In the genomic region with DNA sequence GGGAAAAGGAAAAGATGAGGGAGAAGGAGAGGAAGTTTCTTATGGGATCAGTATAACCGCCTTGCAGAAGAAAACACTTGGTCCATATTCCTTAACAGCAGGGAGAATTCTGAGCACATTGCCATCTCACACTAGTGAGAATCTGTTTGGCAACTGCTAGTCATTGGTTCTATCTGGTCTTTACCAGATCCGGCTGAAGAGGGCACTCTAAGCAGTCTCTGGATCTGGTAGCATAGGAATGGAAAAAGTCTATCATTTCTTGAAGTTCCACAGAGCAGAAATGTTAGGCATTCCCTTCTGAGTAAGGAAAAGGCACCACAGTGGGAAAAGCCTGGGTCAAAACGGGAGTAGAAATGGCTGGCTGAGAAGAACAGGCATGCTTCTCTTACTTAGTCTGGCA, we compare ENCODE assay signal across 21 mouse cellular contexts.
DNase-seq lines count a peak whose midpoint lies in the region; ATAC-seq and TF ChIP-seq lines count a peak whose summit lies in the region.
"Had no signal": no experiment of that assay in that cellular context is flagged by ENCODE, and none has a peak within 500 bp of the region (broad histone marks: within the 10 kb centered on the region; RNA-seq: fewer than 3 reads in every experiment).

No protein-coding gene starts in this region.

- H3K27me3 ChIP-seq in kidney, postnatal 0 days (ENCODE audit: insufficient read depth, low read length), result no peaks in the 10 kb centered on the region
- no peaks in the 10 kb centered on the region for H3K27me3 ChIP-seq in heart, embryonic 12.5 days (replicated peaks)
- H3K27me3 ChIP-seq: embryonic facial prominence, embryonic 13.5 days; midbrain, embryonic 12.5 days had no signal

- ATAC-seq in kidney, postnatal 0 days (replicated peaks; ENCODE audit: low FRiP score, low read depth), result no peak
- no peak for ATAC-seq in heart, embryonic 12.5 days (ENCODE audit: insufficient number of reproducible peaks, low FRiP score)

- H3K27ac ChIP-seq in kidney, postnatal 0 days, result no peak overlapping the region
- no peak overlapping the region for H3K27ac ChIP-seq in heart, embryonic 12.5 days (ENCODE audit: poor library complexity, severe bottlenecking)
- H3K27ac ChIP-seq: embryonic facial prominence, embryonic 13.5 days; midbrain, embryonic 12.5 days had no signal

- no peaks in the 10 kb centered on the region for H3K4me1 ChIP-seq in kidney, postnatal 0 days (replicated peaks; ENCODE audit: insufficient read depth, low read length)
- H3K4me1 ChIP-seq in heart, embryonic 12.5 days (replicated peaks), result no peaks in the 10 kb centered on the region
- H3K4me1 ChIP-seq: embryonic facial prominence, embryonic 13.5 days; midbrain, embryonic 12.5 days had no signal

- H3K9ac ChIP-seq in kidney, postnatal 0 days (ENCODE audit: low read depth, low read length), result no peak overlapping the region
- no peak overlapping the region for H3K9ac ChIP-seq in heart, embryonic 12.5 days
- H3K9ac ChIP-seq: embryonic facial prominence, embryonic 13.5 days; midbrain, embryonic 12.5 days had no signal

- H3K9me3 ChIP-seq in kidney, postnatal 0 days (replicated peaks; ENCODE audit: low read length), result no peaks in the 10 kb centered on the region
- no peaks in the 10 kb centered on the region for H3K9me3 ChIP-seq in heart, embryonic 12.5 days (replicated peaks)
- H3K9me3 ChIP-seq: embryonic facial prominence, embryonic 13.5 days; G1E; midbrain, embryonic 12.5 days had no signal

- DNase-seq in embryo, embryonic 10 days (ENCODE audit: low spot score), result peak; percentile 4
- DNase-seq in embryo, embryonic 9.5 days (ENCODE audit: extremely low spot score), result no peak
- no peak for DNase-seq in kidney, postnatal 0 days (ENCODE audit: low spot score)
- DNase-seq in kidney, postnatal 4 days, result no peak
- DNase-seq in retina, adult 2 months (ENCODE audit: low read depth, low spot score), result peak; percentile 9
- no peak for DNase-seq in retina, postnatal 1 day
- peak; percentile 15 for DNase-seq in telencephalon, adult 2 months (ENCODE audit: low read depth, low spot score)
- DNase-seq: adrenal gland, postnatal 36 days; cerebellum, adult 2 months; heart, postnatal 36 days; kidney, adult 2 months; kidney, postnatal 14 days; layer of hippocampus, adult 9-11 months; lung, adult 18-20 months; thymus, postnatal 36 days had no signal

- no peaks in the 10 kb centered on the region for H3K36me3 ChIP-seq in kidney, postnatal 0 days (ENCODE audit: insufficient read depth, low read length)
- no peaks in the 10 kb centered on the region for H3K36me3 ChIP-seq in heart, embryonic 12.5 days
- H3K36me3 ChIP-seq: embryonic facial prominence, embryonic 13.5 days; G1E; midbrain, embryonic 12.5 days had no signal

- TF ChIP-seq CTCF in kidney, postnatal 0 days (IDR thresholded peaks at IDR 0.05; ENCODE audit: low read depth), result peak; percentile 36; the same call in 1 of the 2 replicates

- 50% methylated on average over 3 of the region's 3 CpGs for WGBS in kidney, postnatal 0 days
- 37% methylated on average over 3 of the region's 3 CpGs for WGBS in heart, embryonic 12.5 days

- no peak overlapping the region for H3K4me2 ChIP-seq in kidney, postnatal 0 days (ENCODE audit: low read length)
- no peak overlapping the region for H3K4me2 ChIP-seq in heart, embryonic 12.5 days
- H3K4me2 ChIP-seq: embryonic facial prominence, embryonic 13.5 days; liver, embryonic 11.5 days; midbrain, embryonic 12.5 days had no signal

- H3K4me3 ChIP-seq in kidney, postnatal 0 days (replicated peaks; ENCODE audit: low read depth, low read length), result no peak overlapping the region
- no peak overlapping the region for H3K4me3 ChIP-seq in heart, embryonic 12.5 days
- H3K4me3 ChIP-seq: embryonic facial prominence, embryonic 13.5 days; midbrain, embryonic 12.5 days; myocyte had no signal

Comparison
In these comparisons a context has a peak if more than half of its experiments do, and no peak if none do; other contexts are left out.
1. DNase-seq: peak in embryo, embryonic 10 days (single experiment), retina, adult 2 months (single experiment) and telencephalon, adult 2 months (single experiment); none in embryo, embryonic 9.5 days (single experiment), kidney, postnatal 0 days (single experiment), kidney, postnatal 4 days (0 of 2) and retina, postnatal 1 day (single experiment).